Mouse (Mus musculus) mouse trophoblast stem cell (cell line): ENCODE measurements around the gene D630003M21Rik.

Source experiments
- in situ Hi-C, 2 experiments: fragments of 300-500 bp; cut with MseI, MboI; formaldehyde crosslinking; loops; 2 replicates in 1 of 2; 3 replicates in 1 of 2; pipeline ENCODE4 v1.15.1; 2025

D630003M21Rik gene

GRCm38 (mm10) chr2:158198861-158199260 lies 30.2 kb downstream of the D630003M21Rik start:
- in situ Hi-C loops, result no loop called here

DNA sequence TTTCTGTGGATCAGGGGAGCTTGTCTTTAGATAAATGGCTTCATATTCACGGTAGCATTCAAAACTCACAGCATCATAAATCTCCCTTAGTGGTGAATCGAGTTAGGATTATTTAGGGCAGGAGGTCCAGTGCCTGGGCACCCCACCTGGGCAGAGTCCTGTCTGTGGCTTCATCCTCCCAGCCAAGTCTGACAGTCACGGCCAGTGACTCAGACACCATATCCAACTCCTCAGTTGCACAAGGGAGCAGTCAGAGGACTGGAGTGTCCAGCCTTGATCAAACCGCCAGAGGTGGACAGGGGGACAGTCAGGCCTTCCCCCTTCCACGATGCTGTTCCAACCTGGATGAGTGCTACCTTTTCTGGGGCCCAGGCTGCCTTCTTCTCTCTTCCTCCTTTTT lies 31.1 kb downstream of the D630003M21Rik start:
- in situ Hi-C loops, result no loop called here

DNA sequence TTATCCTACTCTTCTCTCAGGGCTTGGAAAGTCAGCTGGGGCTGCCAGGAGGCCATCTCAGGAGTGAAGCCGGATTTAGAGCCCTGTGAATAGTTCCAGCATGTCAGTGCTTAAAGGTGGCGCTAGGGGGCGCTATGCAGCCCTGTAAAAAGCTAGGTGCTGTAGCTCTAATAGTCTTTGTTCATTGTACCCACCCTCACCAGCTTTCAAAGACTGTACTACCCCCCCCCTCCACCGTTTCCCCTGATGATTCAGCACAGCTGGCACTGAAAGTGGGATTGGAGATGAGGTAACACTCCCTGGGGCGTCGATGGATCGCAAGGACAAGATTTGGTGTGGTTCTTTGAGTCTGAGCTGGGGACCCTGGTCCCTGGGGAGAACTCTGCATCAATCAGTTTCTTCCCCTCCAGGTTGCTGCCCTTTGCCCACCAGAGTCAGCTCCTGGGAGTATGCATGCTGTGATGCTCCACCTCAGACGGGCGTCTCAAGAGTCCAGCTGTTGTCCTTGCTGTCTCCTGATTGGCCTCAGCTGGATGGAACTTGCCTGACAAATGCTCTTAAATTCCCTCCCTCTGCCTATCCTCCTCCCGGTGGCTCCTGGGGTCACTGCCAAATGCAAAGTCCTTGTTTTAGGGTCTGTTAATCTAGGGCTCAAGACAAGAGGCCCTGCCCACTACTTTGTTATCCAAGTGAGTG lies 33.9 kb downstream of the D630003M21Rik start:
- in situ Hi-C loops, result no loop called here

DNA sequence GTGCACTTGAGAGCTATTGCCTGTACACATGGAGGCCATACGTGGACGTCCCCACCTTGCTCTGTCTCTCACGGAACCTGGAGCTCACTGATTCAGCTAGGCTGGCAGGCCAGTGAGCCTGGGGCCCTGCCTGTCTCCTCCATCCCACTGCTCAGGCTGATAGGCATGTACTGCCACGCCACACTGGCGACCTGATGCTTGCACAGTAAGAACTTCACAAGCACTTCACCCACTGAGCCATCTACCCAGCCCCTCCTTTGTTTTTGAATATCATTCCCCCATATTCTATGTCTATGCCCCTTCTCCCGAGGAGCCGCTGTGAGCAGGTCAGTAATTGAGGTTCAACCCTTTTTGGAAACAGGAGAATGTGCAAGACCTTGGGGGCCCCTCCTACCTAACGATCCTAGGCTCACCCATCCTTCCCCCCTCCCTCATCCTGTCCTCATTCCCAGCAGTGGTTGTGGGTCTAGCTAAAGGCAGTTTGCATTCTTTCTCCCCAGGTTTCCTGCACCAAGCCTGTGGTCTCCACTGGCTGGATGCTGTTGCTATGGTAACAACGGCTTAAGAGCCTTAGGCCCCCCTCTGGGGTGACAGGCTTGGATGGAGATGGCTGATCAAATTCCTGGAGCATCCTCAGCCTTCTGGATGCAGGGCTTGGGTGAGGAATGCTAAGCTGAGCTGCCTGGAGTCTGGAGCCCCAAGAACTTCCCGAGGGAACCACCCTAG lies 35.2 kb downstream of the D630003M21Rik start:
- in situ Hi-C loops, result no loop called here

- in situ Hi-C loops, result no loop called here
Observed at GRCm38 (mm10) chr2:158191098-158191497, 37.9 kb downstream of the D630003M21Rik start.

DNA sequence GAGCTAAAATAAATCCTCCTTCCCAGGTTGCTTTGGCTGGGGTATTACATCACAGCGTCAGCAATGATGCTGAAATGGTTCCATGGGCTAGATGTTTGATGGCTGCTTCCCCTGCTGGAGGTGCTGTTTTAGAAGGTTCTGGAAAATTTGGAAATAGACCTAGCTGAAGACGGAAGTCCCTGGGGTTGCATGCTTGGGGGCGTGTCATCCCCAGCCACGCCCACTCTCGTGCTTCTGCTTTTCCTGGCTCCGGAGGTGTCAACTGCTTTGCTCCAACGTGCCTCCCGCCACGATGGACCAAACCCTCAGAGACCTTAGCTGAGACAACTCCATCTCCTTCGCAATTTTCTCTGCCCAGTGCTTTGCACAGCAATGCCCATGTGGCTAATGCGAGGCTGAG lies 39.6 kb downstream of the D630003M21Rik start:
- in situ Hi-C loops, result no loop called here

- in situ Hi-C loops, result no loop called here
Observed at GRCm38 (mm10) chr2:158186206-158186871, 42.7 kb downstream of the D630003M21Rik start.

- in situ Hi-C loops, result no loop called here
Observed at GRCm38 (mm10) chr2:158183266-158183665, 45.8 kb downstream of the D630003M21Rik start.

- in situ Hi-C loops, result no loop called here
Observed at GRCm38 (mm10) chr2:158181932-158182331, 47.1 kb downstream of the D630003M21Rik start.

DNA sequence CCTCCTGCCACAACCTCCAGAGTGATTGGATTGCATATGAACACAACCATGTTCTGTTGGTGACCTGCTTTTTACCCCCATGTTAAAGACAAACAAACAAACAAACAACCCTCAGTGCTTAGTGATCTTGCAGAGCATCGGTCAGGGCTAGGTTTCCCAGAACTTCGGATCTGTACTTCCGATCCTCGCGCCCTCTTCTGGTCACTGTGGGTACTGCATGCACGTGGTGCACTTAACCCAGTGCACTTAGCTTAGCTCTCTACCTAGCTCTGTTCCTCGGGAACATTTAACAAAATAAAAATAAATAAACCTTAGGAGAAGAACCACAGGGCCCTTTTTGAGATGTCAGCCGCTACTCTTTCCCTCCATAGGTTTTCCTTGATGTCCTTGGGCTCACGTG lies 48.2 kb downstream of the D630003M21Rik start:
- in situ Hi-C loops, result no loop called here

- in situ Hi-C loops, result no loop called here
Observed at GRCm38 (mm10) chr2:158179370-158180111, 49.5 kb downstream of the D630003M21Rik start.

GRCm38 (mm10) chr2:158178696-158179369 lies 50.2 kb downstream of the D630003M21Rik start:
- in situ Hi-C loops, result no loop called here

DNA sequence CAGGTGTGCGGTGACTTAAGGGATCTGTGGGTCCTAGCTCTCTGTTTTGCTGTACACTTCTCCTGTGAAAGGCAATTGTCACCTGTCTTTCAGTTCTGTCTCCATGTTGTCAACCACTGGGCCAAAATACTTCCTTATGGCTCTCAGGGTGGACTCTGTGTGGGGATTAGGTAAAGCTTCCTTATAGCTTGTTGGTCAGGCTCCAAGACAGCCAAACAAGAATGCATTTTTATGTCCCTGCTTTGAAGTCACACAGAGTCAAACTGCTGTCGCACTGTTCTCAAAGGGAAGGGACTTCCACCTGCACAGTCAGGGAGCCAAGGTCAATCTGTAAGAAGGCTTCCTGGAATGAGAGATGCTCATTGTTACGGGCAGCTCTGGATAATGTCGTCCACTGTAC lies 50.9 kb downstream of the D630003M21Rik start:
- in situ Hi-C loops, result no loop called here

DNA sequence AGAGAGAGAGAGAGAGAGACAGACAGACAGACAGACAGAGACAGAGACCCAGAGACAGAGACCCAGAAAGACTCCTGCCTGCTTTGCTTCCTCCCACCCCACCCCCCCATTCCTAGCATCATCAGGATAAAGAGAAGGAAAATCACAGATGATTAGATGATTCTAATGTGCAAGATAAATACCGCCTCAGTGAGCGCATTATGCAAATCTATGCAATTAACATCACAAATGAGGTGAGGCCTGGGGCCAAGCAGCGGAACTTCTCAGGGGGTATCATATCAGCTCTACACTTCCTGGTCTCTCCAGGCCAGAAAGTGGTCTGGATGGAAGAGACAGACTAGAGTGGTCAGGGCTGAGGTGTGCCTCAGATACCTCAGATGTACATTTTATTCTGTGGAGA lies 51.4 kb downstream of the D630003M21Rik start:
- in situ Hi-C loops, result no loop called here

DNA sequence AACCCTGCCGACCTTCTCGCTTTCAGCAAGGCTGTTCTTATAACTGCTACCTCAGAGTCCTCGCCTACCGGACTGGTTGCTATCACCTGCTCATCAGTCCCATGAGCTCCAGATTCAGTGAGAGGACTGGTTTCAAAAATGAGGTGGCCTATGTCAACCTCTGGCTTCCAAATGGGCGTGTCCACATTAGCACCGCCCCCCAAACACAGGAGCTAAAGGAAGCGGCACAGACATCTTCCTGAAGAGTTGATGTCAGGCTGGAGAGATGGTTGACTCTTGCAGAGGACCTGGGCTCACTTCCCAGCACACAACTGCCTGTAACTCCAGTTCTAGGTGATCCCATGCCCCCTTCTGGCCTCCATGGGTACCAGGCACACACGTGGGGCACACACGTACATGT lies 52.3 kb downstream of the D630003M21Rik start:
- in situ Hi-C loops, result no loop called here

GRCm38 (mm10) chr2:158175433-158175832 lies 53.6 kb downstream of the D630003M21Rik start:
- in situ Hi-C loops, result no loop called here

DNA sequence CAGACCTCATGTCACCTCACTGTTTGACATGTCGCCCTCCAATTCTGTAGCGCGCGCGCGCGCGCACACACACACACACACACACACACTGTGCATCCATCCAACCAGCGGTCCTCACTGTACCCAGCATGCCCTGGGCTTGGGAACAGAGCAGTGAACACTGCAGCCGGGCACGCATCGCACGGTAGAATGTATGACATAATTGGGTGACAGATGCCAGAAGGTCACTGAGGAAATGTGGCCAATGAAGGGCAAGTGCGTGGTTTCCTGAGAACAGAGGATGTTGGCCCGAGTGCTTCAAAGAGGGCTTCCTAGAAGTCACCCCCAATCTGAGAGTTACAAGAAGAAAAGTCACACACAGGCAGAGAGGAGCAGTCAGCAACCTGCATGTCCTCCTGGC lies 54.1 kb downstream of the D630003M21Rik start:
- in situ Hi-C loops, result no loop called here

DNA sequence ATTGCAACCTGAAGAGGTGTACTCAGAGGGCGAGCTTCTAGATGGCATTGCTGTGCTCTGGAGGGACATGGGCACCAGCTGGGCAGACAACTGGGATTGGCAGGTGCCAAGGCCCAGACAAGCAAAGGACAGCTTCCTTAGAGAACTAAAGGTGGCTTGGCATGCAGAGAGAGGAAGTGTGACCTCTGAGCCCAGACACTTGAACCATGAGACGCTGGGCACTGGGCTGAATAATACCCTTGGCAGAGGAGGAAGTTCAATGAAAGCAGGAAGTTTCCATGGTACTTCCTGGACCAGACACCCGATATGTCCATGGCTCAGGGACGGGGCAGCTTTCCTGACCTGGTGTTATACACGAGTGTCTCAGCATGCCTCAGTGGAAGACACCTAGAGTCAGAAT lies 54.6 kb downstream of the D630003M21Rik start:
- in situ Hi-C loops, result no loop called here

DNA sequence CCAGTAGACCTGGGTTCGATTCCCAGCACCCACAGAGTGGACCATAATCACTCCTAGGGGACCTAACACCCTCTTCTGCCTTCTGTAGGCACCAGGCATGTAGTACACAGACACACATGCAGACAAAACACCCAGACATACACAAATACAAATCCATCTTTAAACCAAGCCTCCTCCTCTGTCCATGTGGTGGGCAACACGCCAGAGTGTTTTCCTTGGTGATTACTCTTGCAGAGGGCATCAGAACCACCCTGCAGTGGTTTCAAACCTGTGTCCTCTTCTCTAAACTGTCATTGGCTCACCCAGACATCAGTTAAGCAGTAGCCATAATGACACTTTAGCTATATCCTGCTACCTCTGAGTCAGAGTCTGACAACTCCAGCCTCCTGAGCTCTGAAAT lies 58.6 kb downstream of the D630003M21Rik start:
- in situ Hi-C loops, result no loop called here

DNA sequence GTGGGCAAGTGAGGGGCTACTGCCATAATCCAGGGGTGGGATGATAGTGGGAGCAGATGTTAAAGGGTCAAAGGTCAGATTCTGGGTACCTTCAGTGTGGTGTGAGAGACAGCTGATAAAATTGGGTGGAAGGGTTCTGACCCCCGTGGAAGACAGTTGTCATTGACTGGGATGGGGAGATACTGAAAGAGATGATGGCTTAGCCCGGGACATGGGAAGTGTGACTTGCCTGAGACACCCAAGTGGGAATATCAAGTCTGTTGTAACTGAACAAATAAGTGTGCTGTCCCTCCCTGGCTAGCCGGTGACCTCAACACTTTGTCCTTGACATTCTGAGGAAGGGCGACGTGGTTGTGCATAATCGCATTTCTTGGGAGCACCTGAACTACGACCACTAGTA lies 59.3 kb downstream of the D630003M21Rik start:
- in situ Hi-C loops, result no loop called here

DNA sequence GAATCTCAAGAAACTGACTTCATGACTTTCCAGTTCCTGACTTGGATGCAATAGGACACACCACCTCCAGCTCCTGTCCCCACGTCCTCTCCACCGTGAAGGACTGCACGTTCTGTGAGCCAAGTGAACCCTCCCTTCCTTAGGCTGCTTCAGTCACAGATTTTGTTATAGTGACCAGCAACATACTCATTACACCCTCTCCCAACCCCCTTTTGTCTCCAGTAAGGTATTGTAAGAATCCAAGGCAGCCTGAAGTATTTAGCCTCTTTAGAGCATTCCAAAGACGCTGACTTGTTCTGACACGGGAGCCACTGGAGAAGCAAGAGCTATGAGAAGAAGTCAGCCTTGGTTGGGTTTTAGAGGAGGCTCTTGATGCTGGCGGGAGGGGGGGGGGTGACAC lies 59.7 kb downstream of the D630003M21Rik start:
- in situ Hi-C loops, result no loop called here
